Mouse (Mus musculus) cerebellum, postnatal 4 days (tissue): ENCODE measurements at regions not wholly inside any gene's neighbourhood (a gene's known extent, or its start where the extent isn't known, plus 50 kb on each side); places are given as distances from the start of the nearest gene placed in this dataset.
"Not testable (repeated sequence)": the region's sequence is repeated elsewhere in the genome, so short reads cannot be mapped to it uniquely, and the experiment has no call there.

Experiments
- DNase-seq, 2 experiments: peaks; one replicate each; pipeline ENCODE4 v3.0.0; 2022; ENCODE audit warnings: low spot score in 2 of 2, mixed read lengths in 1 of 2

- no peak for DNase-seq
Measured at GRCm38 (mm10) chr2:166516261-166516660, 197.4 kb downstream of the Prex1 start.

GRCm38 (mm10) chr2:166514664-166515063, 199.0 kb downstream of the Prex1 start:
- DNase-seq = no peak

GRCm38 (mm10) chr2:166512488-166512887, 201.1 kb downstream of the Prex1 start:
- DNase-seq = no peak

GRCm38 (mm10) chr2:166511477-166511876, 202.2 kb downstream of the Prex1 start:
- DNase-seq = not testable (repeated sequence)

- DNase-seq = no peak
Measured at GRCm38 (mm10) chr2:166510776-166511175, 202.9 kb downstream of the Prex1 start.

GRCm38 (mm10) chr2:166509591-166509990, 204.0 kb downstream of the Prex1 start:
- DNase-seq = no peak

- no peak for DNase-seq
Measured at GRCm38 (mm10) chr2:166508656-166509420, 204.8 kb downstream of the Prex1 start.

GRCm38 (mm10) chr2:166505309-166505708, 208.3 kb downstream of the Prex1 start:
- DNase-seq = no peak

- no peak for DNase-seq
Measured at GRCm38 (mm10) chr2:166503666-166504065, 210.0 kb downstream of the Prex1 start.

- no peak for DNase-seq
Measured at GRCm38 (mm10) chr2:166492895-166493294, 220.7 kb downstream of the Prex1 start.

GRCm38 (mm10) chr2:166492421-166492820, 221.2 kb downstream of the Prex1 start:
- no peak for DNase-seq

GRCm38 (mm10) chr2:166491861-166492260, 221.8 kb downstream of the Prex1 start:
- no peak for DNase-seq

GRCm38 (mm10) chr2:166489041-166489872, 224.4 kb downstream of the Prex1 start:
- no peak for DNase-seq

- peak in 1 of 2 experiments; percentile 25 for DNase-seq
Measured at GRCm38 (mm10) chr2:166487688-166488087, 225.9 kb downstream of the Prex1 start.

GRCm38 (mm10) chr2:166485788-166486187, 227.8 kb downstream of the Prex1 start:
- DNase-seq = no peak

GRCm38 (mm10) chr2:166485361-166485760, 228.3 kb downstream of the Prex1 start:
- DNase-seq = no peak

- DNase-seq = no peak
Measured at GRCm38 (mm10) chr2:166483617-166484319, 229.9 kb downstream of the Prex1 start.

GRCm38 (mm10) chr2:166482720-166483616, 230.7 kb downstream of the Prex1 start:
- peak in 1 of 2 experiments; percentile 24 for DNase-seq

GRCm38 (mm10) chr2:166481774-166482173, 231.9 kb downstream of the Prex1 start:
- DNase-seq = no peak

- no peak for DNase-seq
Measured at GRCm38 (mm10) chr2:166481362-166481761, 232.3 kb downstream of the Prex1 start.

GRCm38 (mm10) chr2:166480883-166481282, 232.7 kb downstream of the Prex1 start:
- no peak for DNase-seq
